Mouse (Mus musculus) ES-Bruce4 (cell line): Measurements from ENCODE around the gene Gbp6. TPM values are rescaled to one million over a fixed set of nuclear protein-coding genes. Genes with fewer than 3 reads are reported as not detected.
"Not testable (repeated sequence)": the region's sequence is repeated elsewhere in the genome, so short reads cannot be mapped to it uniquely, and the experiment has no call there.

Experiments used
- H3K27ac ChIP-seq: 2 replicates; pipeline ENCODE4 v1.5.1; 2012; ENCODE audit warnings: low read length, inconsistent platforms; ENCODE audit not compliant: insufficient read depth
- H3K27me3 ChIP-seq: 2 replicates; pipeline ENCODE4 v1.6.1; 2012; ENCODE audit warnings: mild to moderate bottlenecking, low read length, inconsistent platforms; ENCODE audit not compliant: control insufficient read depth, poor library complexity, insufficient read depth, severe bottlenecking
- H3K36me3 ChIP-seq: 2 replicates; pipeline ENCODE4 v1.6.1; 2012; ENCODE audit warnings: inconsistent platforms, mild to moderate bottlenecking, low read length, moderate library complexity; ENCODE audit not compliant: control insufficient read depth, poor library complexity, insufficient read depth, severe bottlenecking
- H3K4me1 ChIP-seq: one replicate; pipeline ENCODE4 v1.8.1; 2011; ENCODE audit warnings: low read length; ENCODE audit not compliant: control insufficient read depth, insufficient read depth
- H3K4me3 ChIP-seq: 2 replicates; pipeline ENCODE4 v1.5.1; 2011; ENCODE audit warnings: low read depth, mild to moderate bottlenecking, low read length
- H3K9ac ChIP-seq: 2 replicates; pipeline ENCODE4 v1.6.1; 2012; ENCODE audit warnings: low read depth, mild to moderate bottlenecking, inconsistent platforms; ENCODE audit not compliant: poor library complexity, severe bottlenecking
- H3K9me3 ChIP-seq: replicated peaks from 2 replicates; pipeline ENCODE4 v1.6.1; 2012; ENCODE audit warnings: mild to moderate bottlenecking, low read length, inconsistent platforms; ENCODE audit not compliant: control insufficient read depth, poor library complexity, insufficient read depth, severe bottlenecking
- CTCF ChIP-seq: IDR thresholded peaks from one replicate; pipeline ENCODE4 v1.8.1; 2011; ENCODE audit warnings: low read depth, low read length
- EP300 ChIP-seq: IDR thresholded peaks from 2 replicates; pipeline ENCODE4 v1.6.1; 2011; ENCODE audit warnings: low read depth, low read length; ENCODE audit not compliant: insufficient read depth
- POLR2A ChIP-seq: IDR thresholded peaks from one replicate; pipeline ENCODE4 v1.8.1; 2011; ENCODE audit warnings: low read length; ENCODE audit not compliant: insufficient read depth
- polyA plus RNA-seq: library from polyadenylated mRNA; stranded (reverse); fragments of >200 nt; gene quantifications from 2 replicates; pipeline ENCODE4 v1.2.4, GENCODE M21; 2011; ENCODE audit warnings: low read depth; ENCODE audit not compliant: missing spikeins, insufficient read depth, insufficient read length

Gbp6 gene
- polyA plus RNA-seq, 1 experiment, result 0.63 TPM

GRCm38 (mm10) chr5:105306159-105306581, 12.7 kb upstream of the Gbp6 start:
- Histone ChIP-seq H3K4me3 (no peak overlapping the region), H3K9me3 (no peaks in the 10 kb centered on the region)
- TF ChIP-seq POLR2A (no peak), EP300 (no peak), CTCF (no peak)

GRCm38 (mm10) chr5:105305671-105306070, 12.2 kb upstream of the Gbp6 start:
- not testable (repeated sequence) for H3K9ac ChIP-seq, H3K27me3 ChIP-seq, H3K27ac ChIP-seq, H3K4me1 ChIP-seq, H3K36me3 ChIP-seq, H3K4me3 ChIP-seq, H3K9me3 ChIP-seq

More at GRCm38 (mm10) chr5:105306159-105306581, 12.7 kb upstream of the Gbp6 start:
- H3K4me1 ChIP-seq, result no peaks in the 10 kb centered on the region
- no peak overlapping the region for H3K27ac ChIP-seq
- no peak overlapping the region for H3K9ac ChIP-seq
- no peaks in the 10 kb centered on the region for H3K36me3 ChIP-seq
- H3K27me3 ChIP-seq, result no peaks in the 10 kb centered on the region

- Histone ChIP-seq H3K4me3 (no peak overlapping the region), H3K27me3 (no peaks in the 10 kb centered on the region), H3K27ac (no peak overlapping the region), H3K9ac (no peak overlapping the region), H3K4me1 (no peaks in the 10 kb centered on the region), H3K36me3 (no peaks in the 10 kb centered on the region), H3K9me3 (no peaks in the 10 kb centered on the region)
- TF ChIP-seq EP300, result no peak
- no peak for TF ChIP-seq POLR2A
- no peak for TF ChIP-seq CTCF
Observed at GRCm38 (mm10) chr5:105301963-105302362, 8.5 kb upstream of the Gbp6 start.

- TF ChIP-seq EP300 (no peak), CTCF (no peak), POLR2A (no peak)
- Histone ChIP-seq H3K36me3 (no peaks in the 10 kb centered on the region), H3K9me3 (no peaks in the 10 kb centered on the region), H3K9ac (no peak overlapping the region), H3K27ac (no peak overlapping the region), H3K27me3 (no peaks in the 10 kb centered on the region), H3K4me1 (no peaks in the 10 kb centered on the region), H3K4me3 (no peak overlapping the region)
Observed at GRCm38 (mm10) chr5:105301531-105301930, 8.0 kb upstream of the Gbp6 start.

- Histone ChIP-seq H3K36me3 (no peaks in the 10 kb centered on the region), H3K27ac (no peak overlapping the region), H3K4me3 (no peak overlapping the region), H3K27me3 (no peaks in the 10 kb centered on the region), H3K9me3 (no peaks in the 10 kb centered on the region), H3K4me1 (no peaks in the 10 kb centered on the region), H3K9ac (no peak overlapping the region)
- TF ChIP-seq POLR2A (no peak), CTCF (no peak), EP300 (no peak)
Observed at GRCm38 (mm10) chr5:105295746-105296145, 2.2 kb upstream of the Gbp6 start.

- Histone ChIP-seq H3K9me3 (no peaks in the 10 kb centered on the region), H3K27me3 (no peaks in the 10 kb centered on the region), H3K36me3 (no peaks in the 10 kb centered on the region), H3K27ac (no peak overlapping the region), H3K4me3 (no peak overlapping the region), H3K4me1 (no peaks in the 10 kb centered on the region), H3K9ac (no peak overlapping the region)
- TF ChIP-seq CTCF (no peak), EP300 (no peak), POLR2A (no peak)
Observed at GRCm38 (mm10) chr5:105292492-105292891, 1.0 kb downstream of the Gbp6 start.

- H3K9ac ChIP-seq, H3K36me3 ChIP-seq, H3K9me3 ChIP-seq, H3K27ac ChIP-seq, H3K4me1 ChIP-seq, H3K27me3 ChIP-seq, H3K4me3 ChIP-seq: not testable (repeated sequence)
Observed at GRCm38 (mm10) chr5:105290921-105291320, 2.6 kb downstream of the Gbp6 start.

GRCm38 (mm10) chr5:105260673-105261072, 32.8 kb downstream of the Gbp6 start:
- H3K4me1 ChIP-seq, H3K9ac ChIP-seq, H3K9me3 ChIP-seq, H3K4me3 ChIP-seq, H3K36me3 ChIP-seq, H3K27ac ChIP-seq, H3K27me3 ChIP-seq: not testable (repeated sequence)
